Mouse (Mus musculus): ENCODE data around the gene Sept9. TPM values are rescaled to one million over a fixed set of nuclear protein-coding genes. Genes with fewer than 3 reads are reported as not detected.
A peak's percentile ranks its signal among the peaks of the same experiment; 100 is the strongest.

Gene Sept9
- polyA plus RNA-seq, 1 experiment from 2014 or later, result 186 TPM

DNA sequence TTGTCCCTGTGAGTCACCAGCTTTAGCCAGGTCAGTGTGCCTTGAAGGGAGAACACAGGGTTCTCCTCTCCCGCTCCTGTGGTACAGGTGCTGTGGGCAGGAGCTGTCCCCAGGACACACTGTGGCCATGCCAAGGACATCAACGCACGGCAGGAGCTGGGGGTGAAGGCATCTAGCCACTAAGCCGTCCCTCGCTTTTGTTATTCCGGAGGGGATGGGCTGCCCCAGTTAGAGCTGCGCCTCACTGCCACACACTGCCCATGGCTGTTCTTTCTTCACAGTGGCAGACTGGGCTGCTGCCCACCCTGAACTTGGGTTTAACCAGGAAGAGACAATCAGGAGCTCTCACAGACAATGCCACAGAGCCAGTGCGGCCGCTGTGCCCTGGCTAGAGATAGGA is 36.4 kb upstream of the Sept9 start:
- WGBS, result 76% methylated on average over 9 of the region's 9 CpGs
- Histone ChIP-seq H3K27me3 (ENCODE audit: low read depth, poor library complexity, severe bottlenecking) (no peaks in the 10 kb centered on the region), H3K9me3 (replicated peaks) (no peaks in the 10 kb centered on the region), H3K4me3 (no peak overlapping the region), H3K4me1 (peaks cover 19% of the 10 kb centered on the region), H3K27ac (replicated peaks) (no peak overlapping the region), H3K36me3 (peaks cover 21% of the 10 kb centered on the region)
- no peak for DNase-seq (ENCODE audit: low spot score)

DNA sequence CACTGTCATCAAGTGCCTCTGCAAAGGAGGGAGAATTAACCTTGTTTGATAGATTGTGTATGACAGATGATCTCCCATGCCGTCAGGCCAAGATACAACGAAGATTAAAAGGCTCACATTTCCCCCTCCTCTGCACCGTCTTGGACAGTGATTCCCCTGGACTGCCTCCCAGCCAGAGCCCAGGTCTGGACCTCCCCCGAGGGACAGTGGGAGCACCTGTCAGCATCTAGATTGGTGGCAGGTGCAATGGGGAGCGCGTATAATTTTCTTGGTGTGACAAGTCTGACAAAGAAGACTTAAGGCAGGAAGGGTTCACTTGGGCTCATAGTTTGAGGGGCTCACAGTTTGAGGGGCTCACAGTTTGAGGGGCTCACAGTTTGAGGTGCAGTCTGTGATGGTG is 35.7 kb upstream of the Sept9 start:
- peaks cover 19% of the 10 kb centered on the region for H3K4me1 ChIP-seq
- H3K27me3 ChIP-seq (ENCODE audit: low read depth, poor library complexity, severe bottlenecking), result no peaks in the 10 kb centered on the region
- no peaks in the 10 kb centered on the region for H3K9me3 ChIP-seq (replicated peaks)
- no peak overlapping the region for H3K4me3 ChIP-seq
- peaks cover 15% of the 10 kb centered on the region for H3K36me3 ChIP-seq
- no peak overlapping the region for H3K27ac ChIP-seq (replicated peaks)
- WGBS, result 94% methylated on average over 6 of the region's 6 CpGs
- no peak for DNase-seq (ENCODE audit: low spot score)

DNA sequence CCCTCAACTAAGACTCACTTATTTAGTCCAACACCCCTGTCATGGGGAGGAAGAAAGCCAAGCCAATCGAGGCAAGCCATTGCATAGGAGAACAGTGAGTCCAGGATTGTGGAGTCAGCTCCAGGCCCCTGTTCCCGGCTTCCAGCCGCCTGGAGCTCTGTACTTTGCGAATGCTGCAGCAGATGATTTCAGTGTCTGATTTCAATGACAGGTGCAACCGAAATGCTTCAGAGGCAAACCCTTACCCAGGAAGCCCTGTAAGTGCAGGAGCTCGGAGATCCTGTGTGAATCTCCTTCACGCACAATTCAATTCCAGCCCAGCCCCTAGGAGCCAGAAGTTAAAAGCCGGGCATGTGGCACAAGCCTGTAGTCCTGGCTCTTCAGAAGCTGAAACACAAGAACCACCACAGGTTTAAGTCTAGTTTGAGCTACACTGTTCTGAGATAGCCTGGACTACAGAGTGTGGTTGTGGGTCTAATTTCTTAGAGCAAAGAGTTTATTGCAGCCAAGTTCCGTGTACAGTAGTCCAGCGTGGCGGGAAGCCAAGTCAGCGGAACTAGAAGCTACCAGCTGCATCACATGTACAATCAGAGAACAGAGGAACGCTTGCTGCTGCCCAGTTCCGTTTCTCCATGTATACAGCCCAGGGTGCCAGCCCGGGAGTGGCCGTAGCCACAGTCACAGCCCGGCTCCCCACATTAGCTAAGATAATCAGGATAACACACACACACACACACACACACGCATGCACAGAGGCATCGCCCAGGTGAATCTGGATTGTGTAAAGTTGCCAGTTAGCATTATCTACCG is 31.0 kb upstream of the Sept9 start:
- WGBS, result 90% methylated on average over 20 of the region's 20 CpGs

DNA sequence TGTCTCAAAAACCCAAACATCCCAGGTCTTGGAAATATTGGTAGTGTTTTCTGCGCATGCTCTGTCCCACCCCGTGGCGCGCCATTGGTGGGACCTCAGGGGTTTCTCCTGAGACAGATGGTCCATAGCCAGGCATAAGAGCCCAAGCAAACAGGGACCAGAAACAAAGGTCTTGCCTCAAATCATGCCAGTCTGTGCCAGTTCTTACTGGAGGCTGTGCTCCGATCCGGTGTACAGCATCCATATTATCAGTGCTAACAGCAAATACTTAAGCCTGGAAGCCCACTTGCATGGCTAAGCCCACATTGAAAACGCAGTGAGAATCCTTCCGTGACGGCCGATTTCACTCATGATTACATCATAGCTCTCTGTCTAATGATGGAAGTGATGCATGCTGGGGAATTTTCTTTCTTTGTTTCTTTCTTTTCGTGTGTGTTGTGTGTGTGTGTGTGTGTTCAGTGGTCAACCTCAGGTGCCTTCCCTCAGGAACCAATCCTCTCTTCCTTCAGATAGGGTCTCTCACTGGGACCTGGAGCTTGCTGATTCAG is 30.3 kb upstream of the Sept9 start:
- H3K9me3 ChIP-seq (replicated peaks), result no peaks in the 10 kb centered on the region
- DNase-seq (ENCODE audit: low spot score), result no peak
- no peak overlapping the region for H3K4me3 ChIP-seq
- 94% methylated on average over 11 of the region's 11 CpGs for WGBS
- no peaks in the 10 kb centered on the region for H3K27me3 ChIP-seq (ENCODE audit: low read depth, poor library complexity, severe bottlenecking)
- peaks cover 15% of the 10 kb centered on the region for H3K4me1 ChIP-seq
- H3K27ac ChIP-seq (replicated peaks), result no peak overlapping the region
- no peaks in the 10 kb centered on the region for H3K36me3 ChIP-seq

More for the DNA sequence above, 31.0 kb upstream of the Sept9 start:
- H3K36me3 ChIP-seq, result no peaks in the 10 kb centered on the region
- H3K4me1 ChIP-seq, result peaks cover 12% of the 10 kb centered on the region
- no peak overlapping the region for H3K4me3 ChIP-seq
- DNase-seq (ENCODE audit: low spot score), result no peak
- H3K27me3 ChIP-seq (ENCODE audit: low read depth, poor library complexity, severe bottlenecking), result no peaks in the 10 kb centered on the region
- no peaks in the 10 kb centered on the region for H3K9me3 ChIP-seq (replicated peaks)
- no peak overlapping the region for H3K27ac ChIP-seq (replicated peaks)

DNA sequence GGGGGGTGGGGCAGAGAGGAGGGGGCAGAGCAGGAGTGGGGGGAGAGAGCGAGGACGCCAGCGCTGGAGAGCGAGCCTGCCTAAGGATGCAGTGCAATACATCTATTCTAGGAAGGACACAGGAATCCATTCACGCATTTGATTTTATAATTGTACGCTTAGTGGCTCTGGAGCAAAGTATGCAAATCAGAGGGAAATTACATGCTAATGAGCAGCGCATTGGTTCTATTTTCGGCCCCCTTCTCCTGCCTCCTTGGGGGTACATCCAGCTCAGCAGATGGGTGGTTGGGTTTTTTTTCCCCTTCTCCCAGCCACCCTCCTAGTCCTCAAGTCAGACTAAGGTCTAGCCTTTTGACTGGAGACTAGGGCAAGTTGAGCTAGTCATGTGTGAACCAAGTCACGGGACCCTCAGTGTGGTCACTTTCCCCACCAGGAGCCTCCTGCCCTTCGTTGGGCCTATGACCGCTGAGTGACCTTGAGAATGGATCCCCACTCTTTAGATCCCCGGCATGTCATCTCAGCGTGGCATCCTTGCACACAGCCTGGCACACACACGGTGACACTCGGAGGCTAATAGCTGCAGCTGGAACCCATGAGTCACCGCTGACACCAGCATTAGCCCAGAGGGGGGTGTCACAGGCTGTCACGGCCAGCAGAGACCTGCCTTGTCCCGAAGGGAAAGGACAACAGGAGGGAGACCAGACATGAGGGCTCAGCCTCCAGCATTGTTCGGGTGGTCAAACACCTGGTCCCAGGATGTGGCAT is 29.5 kb upstream of the Sept9 start:
- DNase-seq (ENCODE audit: low spot score), result no peak
- H3K4me1 ChIP-seq, result peaks cover 22% of the 10 kb centered on the region
- H3K27ac ChIP-seq (replicated peaks), result no peak overlapping the region
- no peak overlapping the region for H3K4me3 ChIP-seq
- no peaks in the 10 kb centered on the region for H3K9me3 ChIP-seq (replicated peaks)
- no peaks in the 10 kb centered on the region for H3K36me3 ChIP-seq
- H3K27me3 ChIP-seq (ENCODE audit: low read depth, poor library complexity, severe bottlenecking), result no peaks in the 10 kb centered on the region
- 93% methylated on average over 19 of the region's 19 CpGs for WGBS

DNA sequence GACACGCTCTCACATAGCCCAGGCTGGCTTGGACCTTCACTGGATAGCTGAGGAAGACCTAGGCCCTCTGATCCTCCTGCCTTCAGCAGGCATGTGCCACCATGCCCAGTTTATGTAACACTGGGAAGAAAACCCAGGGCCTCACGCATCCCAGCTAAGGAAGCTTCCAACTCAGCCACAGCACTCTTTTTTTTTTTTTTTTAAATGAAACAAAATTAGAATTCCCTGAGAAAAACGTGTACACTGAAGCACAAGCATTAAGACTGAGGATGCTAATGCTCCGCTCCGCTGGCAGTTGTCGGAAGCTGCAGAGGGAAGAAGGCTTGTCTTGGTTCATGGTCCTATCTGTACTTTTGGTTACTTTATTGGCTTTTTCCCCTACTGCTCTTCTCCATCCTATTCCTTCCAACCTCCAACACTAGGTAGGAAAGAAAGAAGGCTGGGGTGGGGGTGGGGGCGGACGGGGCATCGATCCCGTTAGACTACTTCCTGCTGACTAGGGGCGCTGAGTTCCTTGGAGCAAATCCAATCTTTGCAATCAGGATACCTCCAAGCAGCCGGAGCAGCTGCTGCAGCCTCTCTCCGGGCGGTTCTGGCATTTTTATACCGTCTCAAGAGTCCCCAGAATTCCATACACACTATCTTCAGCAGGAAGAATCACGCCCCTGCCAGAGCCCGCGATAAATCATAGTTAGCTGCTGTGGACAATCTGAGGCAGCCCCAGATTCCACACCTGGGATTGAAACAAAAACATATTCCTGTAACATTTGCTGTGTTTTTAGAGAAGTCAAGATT is 25.2 kb upstream of the Sept9 start:
- DNase-seq (ENCODE audit: low spot score), result no peak
- 0 out of 2 replicates have a peak overlapping the region, but pooled peaks have one; percentile 38 for H3K27ac ChIP-seq (replicated peaks)
- no peaks in the 10 kb centered on the region for H3K36me3 ChIP-seq
- WGBS, result 54% methylated on average over 18 of the region's 18 CpGs
- H3K4me1 ChIP-seq, result peaks cover 21% of the 10 kb centered on the region
- peak overlapping the region; percentile 45 for H3K4me3 ChIP-seq
- peaks cover 4% of the 10 kb centered on the region; the same call in 1 of the 2 replicates for H3K27me3 ChIP-seq (ENCODE audit: low read depth, poor library complexity, severe bottlenecking)
- H3K9me3 ChIP-seq (replicated peaks), result no peaks in the 10 kb centered on the region

DNA sequence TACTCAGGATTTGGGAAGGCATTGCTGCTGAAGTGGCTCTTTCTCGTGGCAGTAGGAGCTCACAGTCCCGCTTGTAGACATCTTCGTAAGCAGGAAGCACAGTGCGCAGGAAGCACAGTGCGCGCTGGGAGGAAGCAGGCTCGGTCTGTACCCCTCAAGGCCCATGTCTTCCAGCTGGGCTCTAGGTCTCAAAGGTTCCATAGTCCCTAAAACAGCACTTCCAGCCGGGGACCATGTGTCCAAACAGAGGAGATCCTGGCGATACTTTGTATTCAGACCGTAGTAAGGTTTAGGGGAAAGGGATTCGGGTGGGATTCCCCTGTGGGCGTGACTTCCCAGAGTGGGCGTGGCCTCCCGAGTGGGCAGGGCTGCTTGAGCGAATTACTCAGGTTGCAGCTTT is 24.5 kb upstream of the Sept9 start:
- Histone ChIP-seq H3K27ac (replicated peaks) (peak overlapping the region; percentile 38; the same call in 1 of the 2 replicates), H3K27me3 (ENCODE audit: low read depth, poor library complexity, severe bottlenecking) (peaks cover 4% of the 10 kb centered on the region; the same call in 1 of the 2 replicates), H3K36me3 (no peaks in the 10 kb centered on the region), H3K4me3 (peak overlapping the region; percentile 45), H3K4me1 (peaks cover 21% of the 10 kb centered on the region), H3K9me3 (replicated peaks) (peaks cover 2% of the 10 kb centered on the region)
- no peak for DNase-seq (ENCODE audit: low spot score)
- WGBS, result 45% methylated on average over 15 of the region's 15 CpGs

DNA sequence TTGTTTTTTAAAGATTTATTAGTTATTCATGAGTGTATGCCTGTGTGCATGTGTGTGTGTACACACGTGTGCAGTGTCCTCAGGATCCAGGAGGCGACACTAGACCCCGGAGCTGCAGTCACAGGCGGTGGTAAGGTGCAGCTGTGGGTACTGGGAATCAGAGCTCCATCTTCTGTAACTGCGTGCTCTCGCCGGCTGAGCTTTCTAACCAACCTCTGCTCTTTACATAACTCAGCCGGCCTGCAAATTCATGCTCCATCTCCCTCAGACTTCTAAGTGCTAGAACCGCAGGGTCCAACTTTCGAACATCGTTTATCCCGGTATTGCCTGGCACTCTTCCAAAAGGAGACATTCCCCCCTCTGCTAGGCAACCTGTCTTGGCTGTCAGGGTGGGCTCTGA is 24.0 kb upstream of the Sept9 start:
- Histone ChIP-seq H3K36me3 (no peaks in the 10 kb centered on the region), H3K27ac (replicated peaks) (no peak overlapping the region), H3K9me3 (replicated peaks) (peaks cover 7% of the 10 kb centered on the region), H3K4me3 (no peak overlapping the region), H3K27me3 (ENCODE audit: low read depth, poor library complexity, severe bottlenecking) (peaks cover 4% of the 10 kb centered on the region; the same call in 1 of the 2 replicates), H3K4me1 (peaks cover 21% of the 10 kb centered on the region)
- WGBS, result 91% methylated on average over 12 of the region's 12 CpGs
- no peak for DNase-seq (ENCODE audit: low spot score)

DNA sequence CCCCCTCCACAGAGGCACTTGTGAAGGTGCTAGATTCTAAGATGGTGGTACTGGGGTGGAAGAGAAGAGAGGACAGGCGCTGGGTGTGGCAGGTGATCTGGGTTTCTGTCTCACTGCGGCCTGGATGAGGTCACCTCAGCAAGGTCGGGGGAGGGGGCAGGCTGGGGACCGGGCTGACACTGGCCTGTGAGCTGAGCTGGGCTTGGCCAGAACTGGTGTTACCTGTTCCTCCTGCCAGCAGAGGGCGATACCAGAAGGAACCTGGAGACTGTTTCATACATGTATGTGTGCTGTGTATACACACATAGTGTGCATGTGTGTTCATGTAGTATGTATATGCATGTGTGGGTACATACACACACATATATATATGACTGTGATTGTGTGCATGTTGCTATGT is 23.2 kb upstream of the Sept9 start:
- peaks cover 15% of the 10 kb centered on the region for H3K9me3 ChIP-seq (replicated peaks)
- H3K27ac ChIP-seq (replicated peaks), result peak overlapping the region; percentile 6; the same call in 1 of the 2 replicates
- no peak overlapping the region for H3K4me3 ChIP-seq
- peak; percentile 51 for DNase-seq (ENCODE audit: low spot score)
- H3K36me3 ChIP-seq, result no peaks in the 10 kb centered on the region
- H3K4me1 ChIP-seq, result peaks cover 21% of the 10 kb centered on the region
- H3K27me3 ChIP-seq (ENCODE audit: low read depth, poor library complexity, severe bottlenecking), result peaks cover 4% of the 10 kb centered on the region; the same call in 1 of the 2 replicates
- WGBS, result 42% methylated on average over 5 of the region's 5 CpGs

DNA sequence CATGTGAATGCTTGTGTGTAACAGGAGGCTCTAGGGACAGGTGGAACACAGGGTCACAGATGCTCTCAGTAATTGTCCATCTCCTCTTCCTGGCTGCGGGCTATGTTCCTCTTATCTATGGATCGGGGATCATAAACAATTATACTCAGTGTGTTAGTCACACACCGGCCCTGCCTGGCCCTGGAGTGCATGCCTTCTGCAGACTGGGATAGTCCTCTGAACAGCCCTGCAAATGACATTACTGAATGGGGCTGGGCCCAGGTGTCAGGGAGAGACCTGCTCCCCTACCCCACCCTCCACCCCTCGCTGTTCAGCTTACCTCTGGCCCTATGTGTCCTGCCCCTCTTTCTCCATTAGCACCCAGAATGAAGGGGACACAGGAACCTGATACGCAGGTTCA is 22.6 kb upstream of the Sept9 start:
- Histone ChIP-seq H3K27ac (replicated peaks) (peak overlapping the region; percentile 61), H3K9me3 (replicated peaks) (peaks cover 21% of the 10 kb centered on the region), H3K4me3 (no peak overlapping the region), H3K36me3 (no peaks in the 10 kb centered on the region), H3K27me3 (ENCODE audit: low read depth, poor library complexity, severe bottlenecking) (peaks cover 4% of the 10 kb centered on the region; the same call in 1 of the 2 replicates), H3K4me1 (peaks cover 21% of the 10 kb centered on the region)
- 82% methylated on average over 5 of the region's 5 CpGs for WGBS
- DNase-seq (ENCODE audit: low spot score), result no peak

DNA sequence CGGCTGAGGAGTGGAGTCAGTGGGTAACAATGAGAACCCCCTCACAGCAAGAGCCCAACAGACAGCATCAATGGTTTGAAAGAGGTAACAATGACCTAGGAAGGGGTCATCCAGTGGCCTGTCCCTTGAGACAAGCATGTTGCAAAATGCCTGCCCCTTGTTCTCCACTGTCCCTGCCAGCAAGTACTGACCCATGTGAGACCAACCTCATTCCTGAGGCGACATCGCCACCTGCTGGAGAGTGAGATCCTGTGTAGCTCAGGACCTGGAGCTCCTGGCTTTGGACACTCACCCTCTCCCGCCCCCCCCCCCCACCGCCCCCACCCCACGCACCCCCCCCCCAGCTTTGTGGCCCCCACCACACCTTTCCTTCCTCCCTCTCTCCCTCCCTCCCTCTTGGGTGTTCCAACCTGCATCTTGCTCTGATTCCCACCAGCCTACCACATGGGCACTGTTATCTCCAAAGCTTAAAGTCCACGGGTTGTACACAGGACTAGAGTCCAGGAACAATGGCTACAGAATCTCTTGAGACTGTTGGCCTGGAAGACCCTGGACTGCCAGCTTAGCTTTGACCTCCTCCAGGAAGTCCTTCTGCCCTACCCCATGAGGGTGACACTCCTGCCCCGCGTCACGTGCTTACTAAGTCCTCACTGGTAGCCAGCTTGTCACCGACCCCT is 22.0 kb upstream of the Sept9 start:
- no peaks in the 10 kb centered on the region for H3K36me3 ChIP-seq
- H3K27ac ChIP-seq (replicated peaks), result peak overlapping the region; percentile 61
- H3K9me3 ChIP-seq (replicated peaks), result peaks cover 26% of the 10 kb centered on the region
- WGBS, result 60% methylated on average over 9 of the region's 11 CpGs
- peaks cover 4% of the 10 kb centered on the region; the same call in 1 of the 2 replicates for H3K27me3 ChIP-seq (ENCODE audit: low read depth, poor library complexity, severe bottlenecking)
- H3K4me1 ChIP-seq, result peaks cover 21% of the 10 kb centered on the region
- peak; percentile 88 for DNase-seq (ENCODE audit: low spot score)
- H3K4me3 ChIP-seq, result no peak overlapping the region

DNA sequence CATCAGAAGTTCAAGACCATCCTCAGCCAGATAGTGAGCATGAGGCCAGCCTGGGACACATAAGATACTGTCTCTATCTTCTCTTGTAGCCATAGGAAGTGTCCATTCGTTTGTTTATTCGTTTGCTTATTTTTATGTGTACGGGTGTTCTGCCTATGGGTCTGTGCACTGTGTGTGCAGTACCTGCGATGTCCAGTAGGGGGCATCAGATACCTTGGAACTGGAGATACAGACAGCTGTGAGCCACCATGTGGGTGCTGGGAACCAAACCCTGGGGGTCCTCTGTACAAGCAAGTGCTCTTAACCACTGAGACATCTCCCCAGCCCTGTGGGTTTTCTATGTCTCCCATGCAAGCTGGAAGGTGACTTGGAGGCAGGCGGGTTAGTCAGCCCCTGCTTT is 19.6 kb upstream of the Sept9 start:
- no peak overlapping the region for H3K4me3 ChIP-seq
- no peak for DNase-seq (ENCODE audit: low spot score)
- peaks cover 30% of the 10 kb centered on the region for H3K9me3 ChIP-seq (replicated peaks)
- peaks cover 12% of the 10 kb centered on the region for H3K4me1 ChIP-seq
- 86% methylated on average over 5 of the region's 5 CpGs for WGBS
- H3K27ac ChIP-seq (replicated peaks), result no peak overlapping the region
- H3K27me3 ChIP-seq (ENCODE audit: low read depth, poor library complexity, severe bottlenecking), result peaks cover 4% of the 10 kb centered on the region; the same call in 1 of the 2 replicates
- no peaks in the 10 kb centered on the region for H3K36me3 ChIP-seq

Measured in midbrain, embryonic 10.5 days (tissue).